Mouse (Mus musculus): Measurements from ENCODE around the gene Kcnq1. TPM values are rescaled to one million over a fixed set of nuclear protein-coding genes. Genes with fewer than 3 reads are reported as not detected.

The Kcnq1 gene
- total and polyA plus RNA-seq, 3 experiments = not detected

DNA sequence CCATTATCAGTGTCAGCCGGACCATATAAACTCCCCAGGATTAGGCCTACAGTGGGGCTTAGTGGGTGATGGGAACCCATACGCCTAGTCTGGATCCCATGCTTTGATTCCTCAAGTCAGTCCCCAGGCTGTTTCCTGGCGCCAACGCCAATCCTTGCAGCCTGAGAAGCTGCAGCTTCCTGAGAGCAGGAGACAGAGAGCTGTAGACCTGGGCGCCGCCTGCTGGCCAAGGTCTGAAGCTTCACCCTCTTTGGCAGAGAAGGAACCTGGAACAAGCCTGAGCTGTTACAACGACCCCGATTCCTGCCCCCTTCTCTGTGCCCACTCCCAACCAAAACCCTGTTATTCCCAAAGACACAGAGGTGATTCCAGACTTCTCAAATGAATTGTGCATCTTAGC is 363.8 kb downstream of the Kcnq1 start:
- no peaks in the 10 kb centered on the region for H3K36me3 ChIP-seq (replicated peaks in 1 of 2; ENCODE audit: control insufficient read depth in 1 of 2, insufficient read depth in 1 of 2, low read length in 1 of 2)
- peak; percentile 51 for DNase-seq (ENCODE audit: extremely low read depth)
- H3K4me3 ChIP-seq (replicated peaks in 1 of 3; ENCODE audit: low read depth in 2 of 3, low read length in 2 of 3, poor library complexity in 1 of 3) = no peak overlapping the region
- H3K4me1 ChIP-seq (ENCODE audit: control insufficient read depth in 1 of 2, insufficient read depth in 2 of 2) = peaks cover 0 to 13% of the 10 kb centered on the region in 2 experiments; a peak in 2 of 4 replicates
- peaks cover 56% of the 10 kb centered on the region for H3K27me3 ChIP-seq (replicated peaks)
- H3K4me2 ChIP-seq (ENCODE audit: insufficient read depth, low read depth, poor library complexity, severe bottlenecking) = no peak overlapping the region
- H3K79me2 ChIP-seq (replicated peaks; ENCODE audit: control insufficient read depth, extremely low read depth, insufficient read depth, poor library complexity, severe bottlenecking) = no peaks in the 10 kb centered on the region
- H3K9me3 ChIP-seq (replicated peaks; ENCODE audit: low read length) = peaks cover 2% of the 10 kb centered on the region
- dilution Hi-C loops (cut with MboI; ENCODE audit: extremely low pct_ligation_motif_present, extremely low pct_unique_long_range_greater_than_20kb, low sequenced_read_pairs) (no loop called here), in situ Hi-C loops (cut with MboI; ENCODE audit: low pct_ligation_motif_present, low pct_unique_long_range_greater_than_20kb, low sequenced_read_pairs) (loop anchor here (5.0 kb wide), 1 partner anchor 318 kb away; no protein-coding TSS in a partner anchor)
- no peak overlapping the region for H3K27ac ChIP-seq (ENCODE audit: insufficient read depth, low read depth)
- H3K9ac ChIP-seq (ENCODE audit: insufficient read depth, low read depth) = no peak overlapping the region
- peak; percentile 30; the same call in 1 of the 2 replicates for TF ChIP-seq NELFE (IDR thresholded peaks at IDR 0.05; ENCODE audit: low read depth, low read length)
- peak; percentile 65 for TF ChIP-seq RAD21 (IDR thresholded peaks at IDR 0.05; ENCODE audit: low read depth, low read length)
- TF ChIP-seq RCOR1 (conservative IDR thresholded peaks at IDR 0.05; ENCODE audit: low read depth, low read length) = no peak
- no peak for TF ChIP-seq HCFC1 (IDR thresholded peaks at IDR 0.05; ENCODE audit: low read depth, low read length)
- peak; percentile 8; the same call in 1 of the 2 replicates for TF ChIP-seq ZC3H11A (IDR thresholded peaks at IDR 0.05; ENCODE audit: low read depth, low read length)
- TF ChIP-seq SMC3 (IDR thresholded peaks at IDR 0.05; ENCODE audit: low read depth, low read length) = peak; percentile 81
- TF ChIP-seq CTCF (conservative IDR thresholded peaks at IDR 0.05 in 1 of 2, IDR thresholded peaks at IDR 0.05 in 1 of 2; ENCODE audit: low read depth in 2 of 2, low read length in 2 of 2) = peak; percentile 67 to 82
- 0 out of 2 replicates have a peak, but pooled peaks have one; percentile 10 for TF ChIP-seq IRF4 (IDR thresholded peaks at IDR 0.05; ENCODE audit: low read depth, low read length)
- TF ChIP-seq GABPA (IDR thresholded peaks at IDR 0.05; ENCODE audit: insufficient replicate concordance, low read depth, low read length) = no peak
- TF ChIP-seq ELF1 (IDR thresholded peaks at IDR 0.05; ENCODE audit: low read depth, low read length) = 0 out of 2 replicates have a peak, but pooled peaks have one; percentile 11
- TF ChIP-seq JUN (IDR thresholded peaks at IDR 0.05; ENCODE audit: insufficient read depth, low read depth, low read length) = no peak

GRCm38 (mm10) chr7:143473347-143474101 is 367.4 kb downstream of the Kcnq1 start, which contains the start of gene Slc22a18:
Gene Slc22a18 (plus strand): TSS chr7:143473736.
- no peak within 1 kb of the TSS for H3K4me2 ChIP-seq (ENCODE audit: insufficient read depth, low read depth, poor library complexity, severe bottlenecking)
- TF ChIP-seq EP300 (IDR thresholded peaks at IDR 0.05; ENCODE audit: low read length) (0 out of 2 replicates have a peak, but pooled peaks have one; percentile 16), ELF1 (IDR thresholded peaks at IDR 0.05; ENCODE audit: low read depth, low read length) (peak; percentile 89), USF2 (conservative IDR thresholded peaks at IDR 0.05; ENCODE audit: low read depth, low read length) (no peak), E2F4 (IDR thresholded peaks at IDR 0.05; ENCODE audit: insufficient replicate concordance, low read depth, low read length) (no peak), UBTF (IDR thresholded peaks at IDR 0.05; ENCODE audit: low read depth, low read length) (no peak), SIN3A (IDR thresholded peaks at IDR 0.05; ENCODE audit: low read length) (peak; percentile 63)
- DNase-seq (ENCODE audit: extremely low read depth) = peak; percentile 27
- peaks cover 0 to 19% of the 10 kb centered on the region in 2 experiments; a peak in 2 of 4 replicates for H3K4me1 ChIP-seq (ENCODE audit: control insufficient read depth in 1 of 2, insufficient read depth in 2 of 2)
- in situ Hi-C loops (cut with MboI; ENCODE audit: low pct_ligation_motif_present, low pct_unique_long_range_greater_than_20kb, low sequenced_read_pairs) (no loop called here), dilution Hi-C loops (cut with MboI; ENCODE audit: extremely low pct_ligation_motif_present, extremely low pct_unique_long_range_greater_than_20kb, low sequenced_read_pairs) (no loop called here)
- no peak within 1 kb of the TSS for H3K27ac ChIP-seq (ENCODE audit: insufficient read depth, low read depth)
- H3K4me3 ChIP-seq (replicated peaks in 1 of 3; ENCODE audit: low read depth in 2 of 3, low read length in 2 of 3, poor library complexity in 1 of 3) = peak within 1 kb of the TSS in 2 of 3 experiments; percentile 11 to 13
- no peaks in the 10 kb centered on the region for H3K79me2 ChIP-seq (replicated peaks; ENCODE audit: control insufficient read depth, extremely low read depth, insufficient read depth, poor library complexity, severe bottlenecking)
- H3K36me3 ChIP-seq (replicated peaks in 1 of 2; ENCODE audit: control insufficient read depth in 1 of 2, insufficient read depth in 1 of 2, low read length in 1 of 2) = no peaks in the 10 kb centered on the region
- peaks cover 55% of the 10 kb centered on the region for H3K27me3 ChIP-seq (replicated peaks)
- no peaks in the 10 kb centered on the region for H3K9me3 ChIP-seq (replicated peaks; ENCODE audit: low read length)
- no peak within 1 kb of the TSS for H3K9ac ChIP-seq (ENCODE audit: insufficient read depth, low read depth)
